Mouse (Mus musculus) MEL-GATA-1-ER (cell line): ENCODE data around the gene Gp1bb.

Experiments used
- DNase-seq: peaks from one replicate; pipeline ENCODE4 v3.0.0-alpha.2; 2012; ENCODE audit warnings: low read depth; ENCODE audit errors: extremely low read depth

Gene Gp1bb

GRCm38 (mm10) chr16:18581623-18582205, 40.5 kb downstream of the Gp1bb start:
- DNase-seq, result no peak

GRCm38 (mm10) chr16:18581050-18581622, 41.1 kb downstream of the Gp1bb start:
- DNase-seq, result no peak

- DNase-seq, result no peak
These were observed 41.8 kb downstream of the Gp1bb start for GRCm38 (mm10) chr16:18580389-18580788.

GRCm38 (mm10) chr16:18577599-18578160, 44.5 kb downstream of the Gp1bb start:
- peak; percentile 21 for DNase-seq

GRCm38 (mm10) chr16:18577071-18577470, 45.1 kb downstream of the Gp1bb start:
- DNase-seq, result peak; percentile 7

- no peak for DNase-seq
These were observed 48.0 kb downstream of the Gp1bb start for GRCm38 (mm10) chr16:18574196-18574595.
